Mouse (Mus musculus): ENCODE measurements around the gene Kcnk2.

DNA sequence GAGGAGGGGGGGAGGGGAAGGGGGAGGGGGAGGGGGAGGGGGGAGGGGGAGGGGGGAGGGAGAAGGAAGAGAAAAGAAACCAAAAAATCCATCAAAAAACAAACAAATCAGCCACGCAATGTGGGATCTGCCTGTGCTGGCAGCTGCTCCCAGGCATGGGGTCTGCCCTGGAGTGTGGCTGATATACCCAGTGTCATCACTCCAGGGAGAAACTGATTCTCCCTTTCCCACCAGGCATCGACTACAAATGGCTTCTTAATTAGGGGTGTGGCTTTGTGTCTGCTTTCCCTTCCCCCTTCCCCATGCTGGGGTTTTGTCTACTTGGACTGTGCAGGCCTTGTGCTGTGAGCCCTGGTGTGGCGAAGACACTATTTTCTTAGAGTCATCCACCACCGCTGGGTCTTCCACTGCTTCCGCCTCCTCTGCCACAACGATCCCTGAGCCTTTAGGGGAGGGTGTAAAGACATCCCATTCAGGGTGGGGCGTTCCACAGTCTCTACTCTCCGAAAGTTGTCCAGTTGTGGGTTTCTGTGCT, 97.0 kb downstream of the Kcnk2 start:
- no peak for TF ChIP-seq POLR2A (IDR thresholded peaks at IDR 0.05; ENCODE audit: insufficient read depth, low read depth, low read length)
- no peak for TF ChIP-seq CTCF (IDR thresholded peaks at IDR 0.05)
- TF ChIP-seq EP300 (IDR thresholded peaks at IDR 0.05; ENCODE audit: insufficient read depth, low read depth, low read length), result no peak
